Mouse (Mus musculus) frontal cortex, postnatal 25 days (tissue): Measurements from ENCODE around the gene Bach2.

Experiments used
- DNase-seq, 2 experiments: peaks; one replicate each; pipeline ENCODE4 v3.0.0; 2022; ENCODE audit warnings: low spot score in 2 of 2

Bach2 gene

GRCm38 (mm10) chr4:32357996-32358600, 119.5 kb downstream of the Bach2 start:
- no peak for DNase-seq

- no peak for DNase-seq
Observed at GRCm38 (mm10) chr4:32358602-32359464, 120.2 kb downstream of the Bach2 start.

- DNase-seq, result no peak
Observed at GRCm38 (mm10) chr4:32359634-32360033, 121.0 kb downstream of the Bach2 start.

- DNase-seq, result no peak
Observed at GRCm38 (mm10) chr4:32360496-32360895, 121.9 kb downstream of the Bach2 start.

- no peak for DNase-seq
Observed at GRCm38 (mm10) chr4:32363488-32363984, 124.9 kb downstream of the Bach2 start.

- no peak for DNase-seq
Observed at GRCm38 (mm10) chr4:32365144-32365907, 126.7 kb downstream of the Bach2 start.

GRCm38 (mm10) chr4:32366176-32366575, 127.6 kb downstream of the Bach2 start:
- DNase-seq, result no peak

GRCm38 (mm10) chr4:32368345-32368744, 129.7 kb downstream of the Bach2 start:
- DNase-seq, result no peak

- peak in 1 of 2 experiments; percentile 36 for DNase-seq
Observed at GRCm38 (mm10) chr4:32373085-32373484, 134.5 kb downstream of the Bach2 start.

GRCm38 (mm10) chr4:32373527-32373926, 134.9 kb downstream of the Bach2 start:
- no peak for DNase-seq

GRCm38 (mm10) chr4:32374751-32375582, 136.4 kb downstream of the Bach2 start:
- DNase-seq, result no peak

GRCm38 (mm10) chr4:32375721-32376526, 137.3 kb downstream of the Bach2 start:
- no peak for DNase-seq

GRCm38 (mm10) chr4:32376527-32376948, 137.9 kb downstream of the Bach2 start:
- DNase-seq, result no peak

GRCm38 (mm10) chr4:32379140-32379539, 140.5 kb downstream of the Bach2 start:
- DNase-seq, result no peak

- DNase-seq, result no peak
Observed at GRCm38 (mm10) chr4:32381666-32382381, 143.2 kb downstream of the Bach2 start.

GRCm38 (mm10) chr4:32385121-32385520, 146.5 kb downstream of the Bach2 start:
- no peak for DNase-seq

GRCm38 (mm10) chr4:32385623-32386022, 147.0 kb downstream of the Bach2 start:
- DNase-seq, result no peak

GRCm38 (mm10) chr4:32386346-32386745, 147.7 kb downstream of the Bach2 start:
- DNase-seq, result no peak

- no peak for DNase-seq
Observed at GRCm38 (mm10) chr4:32386931-32387330, 148.3 kb downstream of the Bach2 start.
